Mouse (Mus musculus): ENCODE measurements at regions not wholly inside any gene's neighbourhood (a gene's known extent, or its start where the extent isn't known, plus 50 kb on each side); places are given as distances from the start of the nearest gene placed in this dataset.

DNA sequence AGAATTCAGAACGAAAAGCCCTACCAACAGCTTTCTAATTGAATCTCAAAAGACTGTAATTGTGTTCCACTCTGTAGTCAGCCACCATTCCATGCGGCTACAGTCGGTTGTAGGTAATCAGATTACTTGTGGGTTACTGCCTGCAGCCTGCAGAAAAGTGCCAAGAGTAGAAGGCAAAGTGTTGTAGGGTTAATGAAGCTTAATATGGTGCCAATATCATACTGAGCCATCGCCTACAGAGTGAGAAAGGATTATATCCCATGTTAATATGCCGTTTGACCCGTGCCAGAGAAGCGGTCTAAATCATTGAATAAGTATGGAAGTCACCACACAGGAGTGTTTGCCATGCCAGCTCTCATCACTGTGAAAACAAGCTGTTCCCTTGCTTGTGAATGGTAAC lies 786.4 kb upstream of the Acvr2a start:
- Histone ChIP-seq H3K9me3 (ENCODE audit: low read length) (no peaks in the 10 kb centered on the region), H3K27ac (ENCODE audit: low read depth, low read length) (no peak overlapping the region), H3K4me2 (ENCODE audit: low read depth) (no peak overlapping the region), H3K4me3 (ENCODE audit: low read depth, low read length) (no peak overlapping the region), H3K27me3 (ENCODE audit: insufficient read depth, low read length) (no peaks in the 10 kb centered on the region), H3K9ac (no peak overlapping the region), H3K36me3 (ENCODE audit: insufficient read depth) (no peaks in the 10 kb centered on the region), H3K4me1 (ENCODE audit: insufficient read depth) (no peaks in the 10 kb centered on the region)
- DNase-seq = peak; percentile 11
- TF ChIP-seq CTCF (IDR thresholded peaks at IDR 0.05; ENCODE audit: low read depth) = no peak
- 47% methylated on average over 7 of the region's 7 CpGs for WGBS
- ATAC-seq = no peak

DNA sequence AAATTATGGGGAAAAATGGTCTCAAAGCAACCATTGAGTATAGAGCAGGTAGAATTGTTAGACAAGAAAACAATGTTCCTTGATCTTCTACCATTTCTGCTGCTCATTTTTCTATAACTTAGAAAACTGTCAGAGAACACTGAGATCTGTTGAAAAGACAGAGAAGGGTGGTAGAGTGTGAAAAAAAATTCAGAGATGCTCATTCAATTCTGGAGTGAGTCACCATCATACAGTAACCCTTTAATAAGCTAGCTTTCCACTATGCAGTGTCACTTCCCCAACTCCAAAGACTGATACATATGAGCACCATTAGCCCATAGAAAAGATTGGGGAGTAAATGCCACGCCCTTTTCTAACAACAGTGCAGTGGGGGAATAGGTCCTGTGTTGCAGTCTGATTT lies 752.5 kb upstream of the Acvr2a start:
- Histone ChIP-seq H3K4me1 (ENCODE audit: insufficient read depth) (no peaks in the 10 kb centered on the region), H3K27me3 (ENCODE audit: insufficient read depth, low read length) (no peaks in the 10 kb centered on the region), H3K4me3 (ENCODE audit: low read depth, low read length) (no peak overlapping the region), H3K27ac (ENCODE audit: low read depth, low read length) (no peak overlapping the region), H3K9ac (no peak overlapping the region), H3K9me3 (ENCODE audit: low read length) (no peaks in the 10 kb centered on the region), H3K36me3 (ENCODE audit: insufficient read depth) (no peaks in the 10 kb centered on the region), H3K4me2 (ENCODE audit: low read depth) (no peak overlapping the region)
- 73% methylated on average over 1 of the region's 1 CpGs for WGBS
- DNase-seq (no peak), ATAC-seq (no peak)
- TF ChIP-seq CTCF (IDR thresholded peaks at IDR 0.05; ENCODE audit: low read depth) = no peak

DNA sequence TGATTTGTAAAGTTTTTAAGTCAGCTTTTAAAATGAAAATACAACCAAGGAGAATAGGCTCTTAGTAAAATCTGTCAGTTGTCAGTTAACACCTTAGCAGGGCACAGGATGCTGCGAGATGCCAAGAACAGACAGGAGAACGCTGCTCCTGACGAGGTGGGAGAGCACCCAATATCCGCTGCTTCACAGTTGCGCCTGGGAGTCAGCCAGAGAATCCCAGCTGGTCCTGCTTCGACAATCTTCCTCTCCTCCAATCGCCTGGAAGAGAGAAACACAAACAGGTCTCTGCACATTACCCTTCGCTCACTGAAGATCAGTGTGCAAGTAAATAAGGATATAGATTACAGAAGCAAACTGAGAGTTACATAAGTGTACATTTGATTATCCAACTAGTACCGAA lies 750.5 kb upstream of the Acvr2a start:
- Histone ChIP-seq H3K27ac (ENCODE audit: low read depth, low read length) (no peak overlapping the region), H3K4me3 (ENCODE audit: low read depth, low read length) (no peak overlapping the region), H3K4me1 (ENCODE audit: insufficient read depth) (no peaks in the 10 kb centered on the region), H3K4me2 (ENCODE audit: low read depth) (no peak overlapping the region), H3K9ac (no peak overlapping the region), H3K9me3 (ENCODE audit: low read length) (no peaks in the 10 kb centered on the region), H3K27me3 (ENCODE audit: insufficient read depth, low read length) (no peaks in the 10 kb centered on the region), H3K36me3 (ENCODE audit: insufficient read depth) (no peaks in the 10 kb centered on the region)
- 46% methylated on average over 9 of the region's 9 CpGs for WGBS
- no peak for TF ChIP-seq CTCF (IDR thresholded peaks at IDR 0.05; ENCODE audit: low read depth)
- ATAC-seq = peak; percentile 63; the same call in 1 of the 2 replicates
- peak; percentile 42 for DNase-seq

DNA sequence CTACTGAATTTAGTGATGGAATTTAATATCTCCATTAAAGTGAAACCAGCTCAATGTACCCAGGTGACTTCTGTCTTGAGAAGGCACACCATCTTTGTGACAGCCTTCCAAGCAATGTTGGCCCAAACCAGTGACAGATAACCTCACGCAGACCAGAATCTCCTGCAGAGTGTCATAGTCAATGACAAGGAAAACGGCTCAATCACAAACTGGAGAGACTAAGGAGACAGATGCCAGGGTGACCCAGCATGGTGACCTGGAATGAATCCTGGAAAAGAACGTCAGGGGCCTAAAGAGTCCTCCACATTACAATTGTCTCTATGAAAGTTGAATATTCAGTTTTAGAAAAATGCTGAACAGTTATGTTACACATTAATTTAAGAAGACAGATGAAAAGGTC lies 748.7 kb upstream of the Acvr2a start:
- H3K4me1 ChIP-seq (ENCODE audit: insufficient read depth) = no peaks in the 10 kb centered on the region
- H3K36me3 ChIP-seq (ENCODE audit: insufficient read depth) = no peaks in the 10 kb centered on the region
- H3K4me3 ChIP-seq (ENCODE audit: low read depth, low read length) = no peak overlapping the region
- TF ChIP-seq CTCF (IDR thresholded peaks at IDR 0.05; ENCODE audit: low read depth) = no peak
- DNase-seq (no peak), ATAC-seq (no peak)
- 78% methylated on average over 3 of the region's 3 CpGs for WGBS
- no peak overlapping the region for H3K9ac ChIP-seq
- no peak overlapping the region for H3K27ac ChIP-seq (ENCODE audit: low read depth, low read length)
- H3K4me2 ChIP-seq (ENCODE audit: low read depth) = no peak overlapping the region
- H3K9me3 ChIP-seq (ENCODE audit: low read length) = no peaks in the 10 kb centered on the region
- H3K27me3 ChIP-seq (ENCODE audit: insufficient read depth, low read length) = no peaks in the 10 kb centered on the region

DNA sequence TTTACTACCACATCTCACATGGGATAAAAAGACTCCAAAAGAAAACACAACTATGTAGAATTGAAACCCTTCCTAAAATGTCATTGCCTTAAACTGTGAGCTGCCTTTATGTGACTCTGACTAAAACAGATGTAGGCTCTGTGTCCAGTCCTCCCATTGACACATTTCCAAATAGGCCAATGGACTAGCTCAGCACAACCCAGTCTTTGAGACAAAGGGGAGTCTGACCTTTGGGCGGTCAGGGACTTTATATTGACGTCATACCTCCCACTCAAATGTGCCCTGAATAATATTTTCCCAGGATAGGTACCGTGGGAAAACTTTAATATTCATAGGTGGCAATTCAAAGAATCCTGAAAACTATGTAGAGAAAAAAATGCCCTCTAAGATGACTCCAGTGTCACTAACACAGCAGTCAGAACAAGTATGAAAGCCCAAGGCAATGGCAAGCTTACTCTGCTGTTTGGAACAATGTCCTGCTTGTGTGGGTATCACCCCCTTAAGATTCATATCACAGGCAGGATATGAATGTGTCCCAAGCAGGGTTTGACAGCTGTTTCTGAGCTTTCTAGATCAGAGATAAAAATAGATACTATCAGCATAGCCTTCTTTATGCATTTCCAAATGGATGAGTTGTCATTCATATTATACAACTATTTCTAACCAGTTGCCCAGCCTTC lies 731.6 kb upstream of the Acvr2a start:
- no peak overlapping the region for H3K4me3 ChIP-seq (ENCODE audit: low read depth, low read length)
- TF ChIP-seq CTCF (IDR thresholded peaks at IDR 0.05; ENCODE audit: low read depth) = no peak
- no peaks in the 10 kb centered on the region for H3K4me1 ChIP-seq (ENCODE audit: insufficient read depth)
- H3K4me2 ChIP-seq (ENCODE audit: low read depth) = no peak overlapping the region
- ATAC-seq (no peak), DNase-seq (no peak)
- WGBS = 64% methylated on average over 3 of the region's 3 CpGs
- H3K27ac ChIP-seq (ENCODE audit: low read depth, low read length) = no peak overlapping the region
- no peaks in the 10 kb centered on the region for H3K36me3 ChIP-seq (ENCODE audit: insufficient read depth)
- no peaks in the 10 kb centered on the region for H3K9me3 ChIP-seq (ENCODE audit: low read length)
- H3K27me3 ChIP-seq (ENCODE audit: insufficient read depth, low read length) = no peaks in the 10 kb centered on the region
- H3K9ac ChIP-seq = no peak overlapping the region

DNA sequence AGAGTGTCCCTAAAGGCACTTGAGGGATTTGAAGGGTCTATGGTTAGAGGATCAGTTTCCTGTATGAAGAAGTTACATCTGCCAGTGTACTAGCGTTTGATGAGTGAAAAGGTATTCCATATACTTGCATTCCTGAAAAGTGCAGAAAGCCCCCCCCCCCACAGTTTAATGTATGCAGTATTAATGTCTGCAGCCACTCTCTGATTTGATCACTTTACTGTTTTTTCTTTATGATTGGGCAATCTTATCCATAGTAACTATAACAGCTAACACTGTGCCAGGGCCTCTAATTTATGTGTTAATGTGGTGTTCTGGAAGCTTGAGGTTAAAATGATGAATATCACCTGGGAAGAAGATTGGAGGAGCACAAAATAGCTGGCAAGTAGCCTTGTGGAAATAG lies 715.6 kb upstream of the Acvr2a start:
- no peak overlapping the region for H3K4me3 ChIP-seq (ENCODE audit: low read depth, low read length)
- no peak overlapping the region for H3K9ac ChIP-seq
- H3K27ac ChIP-seq (ENCODE audit: low read depth, low read length) = no peak overlapping the region
- H3K36me3 ChIP-seq (ENCODE audit: insufficient read depth) = no peaks in the 10 kb centered on the region
- no peaks in the 10 kb centered on the region for H3K9me3 ChIP-seq (ENCODE audit: low read length)
- H3K27me3 ChIP-seq (ENCODE audit: insufficient read depth, low read length) = no peaks in the 10 kb centered on the region
- H3K4me2 ChIP-seq (ENCODE audit: low read depth) = no peak overlapping the region
- WGBS = 32% methylated on average over 1 of the region's 1 CpGs
- TF ChIP-seq CTCF (IDR thresholded peaks at IDR 0.05; ENCODE audit: low read depth) = no peak
- no peak for ATAC-seq
- H3K4me1 ChIP-seq (ENCODE audit: insufficient read depth) = peaks cover 11% of the 10 kb centered on the region
- no peak for DNase-seq

DNA sequence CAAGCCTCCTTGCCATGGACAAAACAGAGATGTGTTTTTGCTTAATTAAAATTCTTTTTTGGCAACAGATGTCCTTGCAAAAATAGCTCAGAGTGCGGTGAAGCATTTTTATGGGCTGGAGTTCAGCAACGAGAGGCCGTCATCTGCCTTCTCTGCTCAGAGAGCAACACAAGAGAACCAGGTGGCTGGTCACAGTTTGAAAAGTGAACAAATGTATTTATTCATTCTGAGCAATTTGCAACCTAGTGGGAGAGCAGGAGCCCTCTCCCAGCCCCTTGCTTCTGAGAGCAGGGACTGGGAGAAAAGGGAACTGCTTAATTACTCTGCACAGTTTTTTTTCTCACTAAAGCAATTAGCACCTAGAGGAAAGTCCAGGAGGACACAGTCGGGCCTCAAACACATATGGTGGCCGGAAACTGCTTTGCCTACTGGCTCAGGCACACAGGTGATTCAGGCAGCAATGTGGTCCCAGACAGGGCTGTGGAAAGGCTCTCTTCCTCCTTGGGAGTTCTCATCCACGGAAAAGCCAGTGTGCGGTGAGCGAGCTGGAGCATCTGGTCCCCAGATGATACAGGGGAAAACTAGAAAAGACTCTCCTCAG lies 714.9 kb upstream of the Acvr2a start:
- Histone ChIP-seq H3K9me3 (ENCODE audit: low read length) (no peaks in the 10 kb centered on the region), H3K4me2 (ENCODE audit: low read depth) (no peak overlapping the region), H3K36me3 (ENCODE audit: insufficient read depth) (no peaks in the 10 kb centered on the region), H3K27me3 (ENCODE audit: insufficient read depth, low read length) (no peaks in the 10 kb centered on the region), H3K4me1 (ENCODE audit: insufficient read depth) (peaks cover 11% of the 10 kb centered on the region), H3K27ac (ENCODE audit: low read depth, low read length) (peak overlapping the region; percentile 54), H3K4me3 (ENCODE audit: low read depth, low read length) (no peak overlapping the region), H3K9ac (0 out of 2 replicates have a peak overlapping the region, but pooled peaks have one; percentile 10)
- 14% methylated on average over 8 of the region's 8 CpGs for WGBS
- TF ChIP-seq CTCF (IDR thresholded peaks at IDR 0.05; ENCODE audit: low read depth) = no peak
- peak; percentile 84 for ATAC-seq
- DNase-seq = peak; percentile 56

Measured in forebrain, postnatal 0 days (tissue).